Mouse (Mus musculus) gastrocnemius, postnatal 10 days (tissue): ENCODE results near the gene 1600014C23Rik. TPM values are rescaled to one million over a fixed set of nuclear protein-coding genes. Genes with fewer than 3 reads are reported as not detected.

Experiments used
- DNase-seq: peaks from one replicate; pipeline ENCODE4 v3.0.0; 2021; ENCODE audit warnings: mixed read lengths
- long read RNA-seq, 2 experiments: library from polyadenylated mRNA; stranded (forward); transcript quantifications; one replicate each; pipeline ENCODE4 v2.0.0; 2021
- total RNA-seq, 2 experiments: library from RNA; stranded (reverse); gene quantifications; 2 replicates each; pipeline ENCODE4 v1.2.3; 2021

Gene 1600014C23Rik
- not detected for total RNA-seq
- long read RNA-seq, experiment 1, partial matches to known transcripts, result 0 of 1 reads
- long read RNA-seq, experiment 1, other reads (novel, unspliced or antisense), result 1 of 1 reads
- long read RNA-seq, experiment 2, result 0 reads

DNA sequence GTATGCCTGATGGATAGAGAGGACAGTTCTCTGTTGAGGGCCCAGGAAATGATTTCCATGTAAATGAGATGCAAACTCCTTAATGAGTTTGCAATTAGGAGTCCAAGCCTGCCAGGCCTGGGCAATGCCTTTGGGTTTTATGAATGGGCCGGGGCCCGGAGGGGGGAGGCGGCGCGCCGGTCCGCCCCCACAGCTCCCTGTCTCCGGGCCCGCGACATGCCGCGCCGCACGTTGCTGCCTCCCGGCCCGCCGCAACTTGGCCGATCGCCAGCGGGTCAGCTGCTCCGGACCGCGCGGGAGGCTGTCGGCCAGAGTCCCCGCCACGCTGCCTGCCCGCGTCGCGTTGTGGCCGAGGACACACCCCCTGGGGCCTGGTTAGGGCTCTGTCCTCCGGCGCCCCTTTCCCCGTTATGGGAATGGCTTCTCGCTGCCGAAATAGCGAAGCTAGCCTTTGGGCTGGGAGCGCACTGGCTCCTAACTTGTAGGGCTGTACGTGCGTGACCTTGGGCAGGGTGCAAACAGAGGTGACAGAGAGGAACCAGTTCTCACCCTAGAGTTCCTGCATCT lies at the start of gene 1600014C23Rik:
1600014C23Rik (minus strand) TSS at position 110 of the 567 bp plus-strand sequence.
- DNase-seq, result peak; percentile 65

DNA sequence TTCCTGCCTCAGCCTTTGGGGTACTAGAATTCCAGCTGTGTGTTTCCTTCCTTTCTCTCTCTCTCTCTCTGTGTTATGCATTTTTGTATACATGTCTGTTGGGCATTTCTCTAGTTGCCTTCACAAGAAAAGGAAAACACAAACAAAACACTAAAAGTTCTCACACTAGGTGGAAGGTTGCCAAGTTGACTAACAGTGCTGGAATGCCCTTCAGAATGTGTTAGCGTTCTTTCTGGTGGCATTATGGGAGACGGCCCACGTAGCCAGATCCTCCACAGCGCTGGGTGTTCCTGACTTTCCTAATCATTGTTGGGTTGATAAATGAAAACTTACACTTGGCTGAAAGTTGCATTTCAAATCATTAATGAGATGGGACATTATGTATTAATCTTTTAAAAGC lies 44.8 kb upstream of the 1600014C23Rik start:
- DNase-seq, result no peak

DNA sequence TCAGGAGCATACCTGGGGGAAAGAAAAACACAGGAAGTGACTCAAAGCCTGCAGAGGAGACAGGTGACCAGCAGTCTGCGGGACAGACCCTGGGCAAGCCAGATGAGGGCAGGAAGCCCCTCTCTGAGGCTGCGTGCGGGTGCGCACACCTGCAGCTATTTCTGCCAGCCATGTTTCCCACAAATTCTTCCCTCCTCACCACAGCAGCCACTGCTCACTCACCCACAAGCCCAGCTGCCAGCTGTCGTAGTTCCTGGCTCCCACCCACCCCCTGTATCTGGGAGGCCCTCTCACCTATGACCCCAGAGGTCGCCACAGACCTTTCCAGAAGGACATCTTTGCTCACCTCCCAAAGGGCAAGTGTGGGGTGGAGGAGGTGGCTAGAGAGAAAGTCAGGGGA lies 43.8 kb upstream of the 1600014C23Rik start:
- no peak for DNase-seq

DNA sequence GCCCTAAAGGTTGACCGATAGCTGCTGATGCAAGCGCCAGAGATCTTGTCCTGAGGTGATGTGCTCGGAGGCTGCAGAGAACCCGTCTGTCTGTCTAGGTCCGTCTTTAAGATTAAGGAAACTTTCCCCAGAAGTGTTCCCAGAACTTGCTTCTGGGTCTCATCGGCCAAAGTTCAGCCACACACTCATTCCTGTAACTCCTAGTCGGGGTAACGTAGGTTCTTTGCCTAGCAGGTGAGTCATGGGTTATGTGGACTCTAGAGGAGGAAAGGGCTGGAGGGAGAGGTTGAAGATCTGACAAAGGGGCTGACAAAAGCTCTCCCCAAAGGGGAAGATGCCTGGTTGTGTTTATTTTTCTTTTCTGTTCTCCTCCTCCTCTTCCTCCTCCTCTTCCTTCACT lies 42.5 kb upstream of the 1600014C23Rik start:
- no peak for DNase-seq

DNA sequence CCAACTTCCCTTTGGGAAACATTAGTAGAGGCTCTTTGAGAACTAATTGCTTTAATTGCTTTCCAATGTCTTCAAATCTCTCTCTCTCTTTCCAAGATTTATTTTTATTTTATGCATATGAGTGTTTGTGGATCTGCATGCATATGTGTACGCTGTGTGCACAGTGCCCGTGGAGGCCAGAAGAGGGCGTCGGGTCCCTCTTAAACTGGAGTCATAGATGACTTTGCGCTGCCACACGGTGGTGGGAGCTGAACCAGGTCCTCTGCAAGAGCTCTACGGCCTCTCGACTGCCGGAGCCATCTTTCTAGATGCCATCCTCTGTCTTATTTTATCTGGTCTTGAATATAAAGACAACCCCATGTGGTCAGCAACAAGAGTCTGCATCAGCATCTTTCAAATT lies 41.8 kb upstream of the 1600014C23Rik start:
- DNase-seq, result no peak

DNA sequence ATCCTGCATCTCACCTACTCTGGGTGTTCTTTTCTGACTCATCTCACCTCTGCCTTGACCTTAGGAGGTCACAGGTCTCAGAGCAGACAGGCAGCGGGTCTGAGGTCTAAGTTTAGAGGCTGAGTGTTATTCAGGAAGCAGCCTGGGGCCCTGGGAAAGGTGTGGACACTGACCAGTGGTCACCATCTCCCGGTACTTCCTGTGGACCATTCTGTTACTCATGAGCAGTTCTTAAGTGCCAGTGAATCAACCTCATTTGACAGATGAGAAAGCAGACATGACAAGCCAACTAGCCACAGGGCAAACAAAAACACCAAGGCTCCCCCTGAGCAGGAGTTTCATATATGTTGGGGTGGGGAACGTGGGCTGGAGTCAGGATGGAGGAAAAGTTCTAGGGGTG lies 38.9 kb upstream of the 1600014C23Rik start:
- no peak for DNase-seq

DNA sequence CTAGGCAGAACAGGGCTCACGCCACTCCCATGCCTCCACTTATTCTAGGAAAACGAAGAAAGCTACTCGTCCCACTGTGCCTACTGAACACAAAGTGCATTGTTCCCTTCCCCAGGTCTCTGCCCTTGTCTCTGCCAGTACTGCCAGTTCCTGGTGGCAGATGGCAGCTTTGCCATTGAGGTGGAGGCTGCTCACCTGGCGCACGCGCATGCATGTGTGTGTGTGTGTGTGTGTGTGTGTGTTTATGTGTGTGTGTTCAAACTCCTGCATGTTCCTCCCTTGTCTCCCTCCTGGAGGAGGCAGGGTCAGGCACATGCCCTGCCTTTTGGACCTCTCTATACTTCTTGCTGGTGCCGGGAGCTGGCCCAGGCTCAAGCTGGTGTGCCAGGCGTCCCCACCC lies 38.5 kb upstream of the 1600014C23Rik start:
- DNase-seq, result no peak

DNA sequence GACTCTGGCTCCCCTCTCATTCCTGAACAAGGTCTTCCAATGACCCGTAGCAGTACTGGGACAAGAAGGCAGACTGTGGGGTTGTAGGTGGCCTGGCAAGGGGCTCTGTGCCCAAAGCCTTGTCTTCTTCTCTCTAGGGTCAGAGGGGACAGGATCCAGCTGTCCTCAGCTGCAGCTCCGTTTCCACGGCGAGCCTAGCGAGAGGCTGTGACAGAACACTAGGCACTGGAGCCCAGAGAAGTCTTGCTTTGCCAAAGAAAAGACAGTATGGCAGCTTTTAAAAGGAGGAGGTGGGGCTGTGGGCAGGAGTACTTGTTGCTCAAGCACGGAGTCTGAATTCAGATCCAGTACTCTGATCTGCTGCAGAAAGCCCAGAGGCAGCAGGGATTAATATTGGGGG lies 36.8 kb upstream of the 1600014C23Rik start:
- no peak for DNase-seq

DNA sequence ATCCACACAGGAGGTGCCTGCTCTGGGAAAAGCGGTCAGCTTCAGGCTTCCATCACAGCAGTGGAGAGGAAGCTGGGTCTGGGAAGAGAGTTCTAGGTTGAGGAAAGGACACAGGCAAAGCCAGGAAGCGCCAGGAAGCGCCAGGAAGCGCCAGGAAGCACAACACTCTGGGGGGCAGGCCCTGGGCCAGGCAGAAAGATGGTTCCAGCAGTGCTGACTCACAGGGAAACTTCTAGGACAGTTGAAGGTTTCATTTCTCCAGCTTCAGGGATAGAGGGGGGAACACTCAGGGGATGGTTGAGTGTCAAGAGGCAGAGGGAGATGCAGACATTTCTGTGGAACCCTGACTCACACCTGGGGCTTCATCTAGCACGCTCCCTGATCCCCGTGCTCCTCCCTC lies 36.2 kb upstream of the 1600014C23Rik start:
- DNase-seq, result peak; percentile 54

DNA sequence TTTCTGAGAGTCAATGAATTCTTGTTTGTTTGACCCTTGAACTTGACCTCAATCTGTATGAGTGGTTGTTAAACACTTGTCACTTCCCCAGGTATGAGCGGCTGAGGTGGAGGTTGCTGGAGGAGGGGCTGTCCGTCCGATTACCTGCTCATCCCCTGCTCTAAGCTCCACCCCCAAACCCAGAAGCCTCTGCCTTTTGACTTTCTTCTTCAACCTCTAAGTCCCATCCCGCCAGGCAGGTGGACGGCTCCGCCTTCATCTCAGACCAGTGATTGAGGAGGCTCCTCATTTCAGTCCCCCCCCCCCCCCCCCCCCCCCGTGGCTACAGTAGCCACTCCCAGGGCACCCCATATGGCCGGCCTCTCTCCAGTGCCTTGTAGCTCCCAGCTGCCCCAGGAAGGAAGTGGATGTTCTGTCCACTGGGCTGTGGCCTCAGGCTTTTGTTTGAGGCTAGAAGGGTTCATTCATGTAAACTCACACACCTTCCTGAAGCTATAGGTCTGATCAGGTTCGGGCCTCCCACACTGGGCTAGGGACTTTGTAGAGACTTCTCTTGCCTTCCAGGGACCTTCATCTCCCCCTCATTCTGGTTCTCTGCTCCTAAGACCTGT lies 34.0 kb upstream of the 1600014C23Rik start:
- no peak for DNase-seq

DNA sequence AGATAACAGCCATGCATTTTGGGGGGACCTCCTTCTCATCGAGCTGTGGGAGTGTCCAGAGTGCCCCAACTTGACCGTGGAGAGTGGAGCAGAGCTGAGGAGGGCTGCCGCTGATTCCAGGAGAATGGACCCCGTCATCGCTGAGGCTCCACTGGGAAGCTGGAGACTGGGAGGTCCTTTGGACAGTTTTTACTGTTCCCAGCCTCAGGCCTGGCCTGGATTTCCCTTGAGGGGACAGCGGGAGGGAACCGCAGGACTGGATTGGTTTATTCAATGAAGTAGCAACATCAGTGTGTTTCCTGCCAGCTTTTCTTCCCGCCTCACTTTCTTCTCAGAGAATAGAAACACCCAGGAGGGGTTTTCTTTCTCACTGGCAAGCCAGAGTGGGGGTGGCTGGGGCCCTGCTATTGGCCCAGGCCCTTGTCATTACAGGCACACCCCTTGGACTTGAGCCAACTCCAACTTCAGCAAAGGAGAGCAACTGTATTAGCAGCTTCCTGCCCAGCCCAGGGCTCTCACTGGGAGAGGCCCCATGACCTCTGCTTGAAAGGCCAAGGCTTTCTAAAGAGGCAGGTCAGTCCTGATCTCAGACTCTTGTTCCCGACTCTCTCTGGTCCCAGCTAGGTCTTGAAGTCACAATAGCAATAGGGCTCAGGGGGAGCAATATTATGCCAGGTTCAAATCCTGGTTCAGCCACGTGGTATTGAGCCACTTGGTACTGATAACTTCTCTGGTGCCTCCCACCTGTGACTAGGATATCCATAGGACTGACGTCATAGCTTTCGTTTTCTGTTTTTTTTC lies 33.3 kb upstream of the 1600014C23Rik start:
- peak; percentile 79 for DNase-seq

DNA sequence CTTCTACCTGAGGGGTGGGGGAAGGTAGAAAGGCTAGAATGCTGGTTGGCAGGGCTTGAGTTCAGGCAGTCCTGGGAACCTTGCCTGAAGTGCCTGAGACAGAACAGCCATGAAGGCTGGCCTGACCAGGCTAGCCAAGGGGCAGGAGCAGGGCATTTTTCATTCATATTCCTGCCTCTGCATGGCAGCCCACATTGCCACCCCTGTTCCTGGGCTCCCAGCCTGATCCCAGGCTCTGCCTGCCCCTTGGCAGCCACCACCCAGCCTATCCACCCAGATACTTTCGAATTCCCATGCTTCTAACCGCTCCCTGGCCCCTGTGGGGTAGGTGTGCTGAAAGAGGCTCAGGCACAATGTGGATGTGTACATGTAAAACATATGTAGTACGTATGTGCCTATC lies 32.3 kb upstream of the 1600014C23Rik start:
- DNase-seq, result no peak

DNA sequence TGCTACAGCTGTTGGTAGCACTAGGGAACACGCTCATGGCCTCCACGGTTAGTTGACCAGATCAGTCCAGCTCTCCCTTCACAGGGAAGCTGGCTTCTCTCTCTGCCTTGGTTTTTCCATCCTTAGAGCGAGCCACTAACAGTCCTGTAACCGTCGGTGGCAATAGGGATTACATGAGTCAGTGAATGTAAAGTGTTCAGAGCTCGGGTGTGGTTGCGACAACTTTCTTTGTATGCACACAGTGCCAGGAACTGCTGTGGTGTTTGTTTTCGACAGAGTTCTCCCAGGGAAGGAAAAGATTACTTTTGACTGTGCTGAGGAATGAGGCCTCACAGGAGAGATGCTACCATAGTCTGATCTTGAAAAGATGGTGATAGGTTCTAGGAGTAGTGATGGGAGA lies 29.5 kb upstream of the 1600014C23Rik start:
- no peak for DNase-seq

DNA sequence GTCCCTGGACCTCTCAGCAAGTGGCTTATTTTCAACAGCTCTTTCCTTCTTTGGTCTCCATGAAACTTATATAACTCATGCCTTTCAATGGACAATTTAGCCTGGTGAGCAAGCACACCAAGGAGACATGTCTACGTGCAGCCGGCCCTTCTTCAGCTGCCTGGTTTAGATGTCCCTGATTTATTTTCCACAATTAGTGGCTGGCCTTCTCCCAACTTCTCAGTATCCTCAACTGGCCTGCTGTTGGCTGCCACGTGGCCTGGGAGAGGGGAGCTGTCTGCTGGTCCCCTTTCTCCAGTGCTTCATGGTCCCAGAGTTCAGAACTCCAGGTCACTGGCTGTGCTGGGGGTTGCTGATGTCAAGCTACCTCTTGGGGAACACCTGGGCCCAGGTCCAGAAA lies 28.3 kb upstream of the 1600014C23Rik start:
- no peak for DNase-seq

DNA sequence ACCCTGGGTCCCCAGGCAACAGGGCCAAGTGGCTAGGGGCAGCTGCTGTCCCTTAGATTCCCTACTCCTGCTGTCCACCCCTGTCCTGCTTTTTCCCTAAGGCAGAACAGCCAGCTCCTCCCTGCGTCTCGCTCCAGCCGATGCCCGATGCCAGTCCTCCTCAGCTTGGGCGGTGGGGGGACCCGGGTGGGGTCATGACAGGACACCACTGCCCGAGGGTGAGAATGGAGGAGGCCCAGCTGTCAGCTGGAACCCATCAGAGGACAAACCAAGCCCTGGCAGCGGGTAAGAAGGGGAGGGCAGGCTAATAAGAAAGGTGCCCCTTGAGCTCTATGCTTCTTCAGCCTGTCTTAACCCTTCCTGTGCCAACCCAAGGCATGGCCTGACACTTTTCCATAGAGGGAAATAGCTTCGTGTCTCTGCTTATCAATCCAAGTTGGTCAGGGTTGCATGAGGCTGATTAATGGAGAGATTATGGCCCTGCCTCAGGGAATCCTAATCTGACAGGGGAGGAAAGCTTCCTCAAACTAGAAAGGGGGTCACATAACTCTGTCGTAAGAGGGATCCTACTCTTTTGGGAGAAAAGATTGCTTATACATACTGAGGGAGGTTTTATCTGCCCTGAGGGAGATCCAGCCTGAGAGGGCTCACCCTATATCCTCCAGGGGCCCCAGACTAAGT lies 27.5 kb upstream of the 1600014C23Rik start:
- peak; percentile 45 for DNase-seq

DNA sequence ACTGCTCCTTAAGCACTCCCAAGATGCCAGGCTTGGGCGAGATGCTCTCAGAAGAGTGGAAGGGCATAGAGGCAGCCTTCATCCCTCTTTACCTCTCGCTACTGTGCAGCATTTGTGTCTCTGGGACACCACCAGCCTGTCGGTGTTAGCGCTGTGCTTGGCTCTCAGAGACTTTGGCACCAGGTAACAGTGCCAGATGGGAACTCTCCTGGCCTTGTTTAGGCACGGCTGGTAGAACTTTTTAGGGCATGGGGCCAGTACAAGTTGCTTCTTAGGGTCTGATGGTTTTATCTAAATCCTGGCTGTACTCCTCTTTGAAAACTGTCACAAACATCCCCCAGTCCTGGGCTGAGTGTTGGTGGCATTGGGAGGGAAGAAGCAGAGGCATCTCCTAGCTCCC lies 26.1 kb upstream of the 1600014C23Rik start:
- DNase-seq, result no peak

DNA sequence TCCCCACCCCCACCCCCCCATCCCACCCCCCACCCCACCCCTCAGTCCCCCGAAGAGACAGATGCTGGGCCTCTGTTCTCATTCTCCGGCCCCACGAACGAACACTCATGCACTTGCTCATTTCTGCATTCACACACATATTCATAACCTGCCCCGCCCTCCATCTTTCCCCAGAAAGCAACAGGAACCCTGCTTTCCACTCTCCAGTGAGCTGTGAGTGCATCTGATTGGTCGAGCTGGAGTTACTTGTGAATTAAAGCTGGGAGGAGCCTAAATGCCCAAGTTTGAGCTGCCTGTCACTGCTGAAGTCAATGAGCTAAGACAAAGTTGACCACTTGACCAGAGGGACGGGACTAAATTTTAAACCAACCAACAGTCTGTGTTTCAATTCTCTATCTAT lies 25.2 kb upstream of the 1600014C23Rik start:
- no peak for DNase-seq

DNA sequence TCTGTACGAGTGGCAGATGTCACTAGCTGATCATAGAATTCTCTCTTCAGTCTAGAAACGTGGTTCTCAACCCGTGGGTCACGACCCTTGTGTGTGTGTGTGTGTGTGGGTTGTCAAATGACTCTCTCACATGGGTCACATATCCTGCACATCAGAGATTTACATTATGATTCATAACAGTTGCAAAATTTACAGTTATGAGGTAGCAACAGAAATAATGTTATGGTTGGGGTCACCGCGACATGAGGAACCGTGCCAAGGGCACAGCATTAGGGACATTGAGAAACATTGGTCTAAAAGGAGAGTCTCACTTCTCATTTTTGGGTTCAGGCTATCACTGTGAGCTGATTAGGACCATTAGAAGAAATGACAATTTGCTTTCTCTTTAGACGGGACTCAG lies 24.3 kb upstream of the 1600014C23Rik start:
- DNase-seq, result no peak

DNA sequence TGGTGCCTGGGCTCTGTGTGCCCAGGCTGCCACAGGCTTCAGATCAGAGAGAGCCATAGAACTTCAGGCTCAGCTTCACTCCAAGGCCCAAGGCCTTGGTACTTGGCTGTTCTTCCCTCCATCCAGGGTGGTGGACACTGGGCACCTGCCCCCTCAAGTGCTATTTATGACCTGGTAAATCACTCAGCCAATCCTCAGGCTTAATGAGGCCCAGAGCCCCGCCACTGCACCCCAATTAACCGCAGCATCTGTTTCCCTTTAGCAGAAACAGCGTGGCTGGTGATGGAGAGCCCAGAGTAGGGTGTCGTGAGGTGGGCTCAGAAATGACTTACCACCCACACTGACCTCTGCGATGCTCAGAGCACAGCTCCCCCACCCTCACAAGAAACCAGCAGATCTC lies 23.2 kb upstream of the 1600014C23Rik start:
- no peak for DNase-seq

DNA sequence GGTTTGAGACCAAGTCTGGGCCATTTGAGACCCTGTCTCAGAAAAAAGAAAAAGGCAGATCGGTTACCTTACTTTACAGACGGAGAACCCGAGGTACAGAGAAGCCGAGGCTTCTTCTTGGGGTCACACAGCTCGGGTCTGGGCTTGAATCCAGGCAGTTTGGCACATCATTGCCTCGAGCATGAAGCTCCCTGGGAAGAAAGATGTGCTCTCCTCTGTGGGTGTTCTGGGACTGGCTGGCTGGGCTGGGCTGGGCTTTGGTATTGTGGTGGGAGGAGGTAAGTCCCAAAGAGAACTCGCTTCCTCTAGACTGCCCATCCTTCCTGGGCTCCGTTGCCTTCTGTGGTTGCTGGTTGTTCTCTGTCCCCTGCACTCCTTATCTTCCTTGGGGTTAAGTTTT lies 22.7 kb upstream of the 1600014C23Rik start:
- no peak for DNase-seq

DNA sequence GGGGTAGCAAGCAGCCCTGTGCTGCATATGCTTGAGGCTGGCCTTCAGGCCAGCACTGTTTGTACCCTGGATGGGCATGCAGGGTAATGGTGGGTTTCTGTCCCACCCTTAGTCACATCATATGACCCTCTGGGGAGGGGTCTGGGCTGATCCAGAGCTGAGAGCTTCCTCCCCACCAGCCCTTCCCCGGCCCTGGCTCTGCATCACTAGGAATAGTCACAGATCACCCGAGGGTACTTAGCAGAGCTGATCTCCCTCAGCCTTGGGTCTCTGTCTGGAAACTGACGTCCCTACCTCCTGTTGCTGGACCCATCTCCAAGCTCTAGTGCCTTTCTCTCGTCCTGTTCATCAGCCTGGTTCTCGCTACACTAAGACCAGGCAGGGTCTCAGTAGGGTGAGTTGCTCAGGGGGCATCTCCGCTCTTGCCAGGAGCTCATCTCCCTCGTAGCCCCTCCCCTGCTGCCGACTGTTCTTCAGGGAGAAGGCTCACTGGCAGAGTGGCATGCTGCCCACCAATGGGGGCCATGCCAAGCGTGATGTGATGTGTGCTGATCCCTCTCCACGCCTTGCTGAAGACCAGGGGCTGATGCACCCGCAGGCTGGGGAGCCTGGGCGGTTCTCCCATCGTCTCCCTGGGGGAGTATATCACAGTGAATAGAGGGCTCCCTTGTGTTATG lies 20.7 kb upstream of the 1600014C23Rik start:
- peak; percentile 59 for DNase-seq

DNA sequence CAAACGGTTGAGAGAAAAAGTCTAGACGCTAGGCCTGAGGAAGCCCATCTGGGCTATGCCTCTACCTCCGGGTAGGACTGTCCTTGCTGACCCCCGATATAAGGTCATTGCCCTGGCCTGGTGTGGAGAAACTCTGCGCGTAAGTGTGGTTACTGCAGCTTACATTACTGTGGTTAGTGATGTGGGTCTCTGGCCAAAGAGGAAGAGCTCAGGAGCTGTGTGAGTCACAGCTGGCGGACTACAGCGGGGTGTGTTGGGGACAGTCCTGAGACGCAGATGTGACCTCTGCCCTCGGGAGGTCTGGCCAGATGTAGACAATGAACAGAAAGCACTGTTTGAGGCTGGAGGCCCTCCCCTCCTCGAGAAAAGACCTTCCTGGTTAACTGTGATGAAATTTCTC lies 19.0 kb upstream of the 1600014C23Rik start:
- peak; percentile 54 for DNase-seq
